Mouse (Mus musculus): ENCODE results near the gene Smoc1. TPM values are rescaled to one million over a fixed set of nuclear protein-coding genes. Genes with fewer than 3 reads are reported as not detected.

Smoc1 gene
- polyA plus RNA-seq, 1 experiment from 2014 or later, result 8.6 TPM

GRCm38 (mm10) chr12:81033389-81034041 is 6.9 kb downstream of the Smoc1 start:
- Histone ChIP-seq H3K4me3 (ENCODE audit: low read length) (no peak overlapping the region), H3K36me3 (ENCODE audit: control insufficient read depth, insufficient read depth) (no peaks in the 10 kb centered on the region), H3K9ac (ENCODE audit: low read length) (no peak overlapping the region), H3K27me3 (ENCODE audit: control insufficient read depth, insufficient read depth, low read length) (peaks cover 8% of the 10 kb centered on the region), H3K27ac (ENCODE audit: low read length) (no peak overlapping the region), H3K9me3 (replicated peaks; ENCODE audit: control insufficient read depth, low read length) (no peaks in the 10 kb centered on the region), H3K4me2 (ENCODE audit: low read depth, low read length) (no peak overlapping the region), H3K4me1 (ENCODE audit: control insufficient read depth, insufficient read depth, low read length) (no peaks in the 10 kb centered on the region)
- no peak for ATAC-seq (replicated peaks; ENCODE audit: extremely low read depth, insufficient read depth, low FRiP score)
- 74% methylated on average over 15 of the region's 15 CpGs for WGBS

- no peak overlapping the region for H3K9ac ChIP-seq (ENCODE audit: low read length)
- ATAC-seq (replicated peaks; ENCODE audit: extremely low read depth, insufficient read depth, low FRiP score), result no peak
- peaks cover 6% of the 10 kb centered on the region for H3K27me3 ChIP-seq (ENCODE audit: control insufficient read depth, insufficient read depth, low read length)
- WGBS, result 66% methylated on average over 4 of the region's 4 CpGs
- H3K4me3 ChIP-seq (ENCODE audit: low read length), result no peak overlapping the region
- no peaks in the 10 kb centered on the region for H3K4me1 ChIP-seq (ENCODE audit: control insufficient read depth, insufficient read depth, low read length)
- no peaks in the 10 kb centered on the region for H3K36me3 ChIP-seq (ENCODE audit: control insufficient read depth, insufficient read depth)
- no peak overlapping the region for H3K4me2 ChIP-seq (ENCODE audit: low read depth, low read length)
- H3K27ac ChIP-seq (ENCODE audit: low read length), result no peak overlapping the region
- H3K9me3 ChIP-seq (replicated peaks; ENCODE audit: control insufficient read depth, low read length), result no peaks in the 10 kb centered on the region
Observed at GRCm38 (mm10) chr12:81034042-81034417, 7.4 kb downstream of the Smoc1 start.

- H3K36me3 ChIP-seq (ENCODE audit: control insufficient read depth, insufficient read depth), result no peaks in the 10 kb centered on the region
- no peak overlapping the region for H3K4me2 ChIP-seq (ENCODE audit: low read depth, low read length)
- H3K27me3 ChIP-seq (ENCODE audit: control insufficient read depth, insufficient read depth, low read length), result peaks cover 3% of the 10 kb centered on the region
- H3K9ac ChIP-seq (ENCODE audit: low read length), result no peak overlapping the region
- no peak overlapping the region for H3K4me3 ChIP-seq (ENCODE audit: low read length)
- H3K27ac ChIP-seq (ENCODE audit: low read length), result no peak overlapping the region
- 87% methylated on average over 6 of the region's 6 CpGs for WGBS
- H3K4me1 ChIP-seq (ENCODE audit: control insufficient read depth, insufficient read depth, low read length), result no peaks in the 10 kb centered on the region
- no peaks in the 10 kb centered on the region for H3K9me3 ChIP-seq (replicated peaks; ENCODE audit: control insufficient read depth, low read length)
- ATAC-seq (replicated peaks; ENCODE audit: extremely low read depth, insufficient read depth, low FRiP score), result no peak
Observed at GRCm38 (mm10) chr12:81035850-81036249, 9.2 kb downstream of the Smoc1 start.

- Histone ChIP-seq H3K27ac (ENCODE audit: low read length) (no peak overlapping the region), H3K9ac (ENCODE audit: low read length) (no peak overlapping the region), H3K4me1 (ENCODE audit: control insufficient read depth, insufficient read depth, low read length) (no peaks in the 10 kb centered on the region), H3K27me3 (ENCODE audit: control insufficient read depth, insufficient read depth, low read length) (no peaks in the 10 kb centered on the region), H3K4me2 (ENCODE audit: low read depth, low read length) (no peak overlapping the region), H3K4me3 (ENCODE audit: low read length) (no peak overlapping the region), H3K9me3 (replicated peaks; ENCODE audit: control insufficient read depth, low read length) (no peaks in the 10 kb centered on the region), H3K36me3 (ENCODE audit: control insufficient read depth, insufficient read depth) (no peaks in the 10 kb centered on the region)
- no peak for ATAC-seq (replicated peaks; ENCODE audit: extremely low read depth, insufficient read depth, low FRiP score)
- 81% methylated on average over 11 of the region's 11 CpGs for WGBS
Observed at GRCm38 (mm10) chr12:81043616-81044015, 17.0 kb downstream of the Smoc1 start.

GRCm38 (mm10) chr12:81046926-81047325 is 20.3 kb downstream of the Smoc1 start:
- H3K4me1 ChIP-seq (ENCODE audit: control insufficient read depth, insufficient read depth, low read length), result no peaks in the 10 kb centered on the region
- H3K4me2 ChIP-seq (ENCODE audit: low read depth, low read length), result no peak overlapping the region
- WGBS, result 76% methylated on average over 5 of the region's 5 CpGs
- H3K27me3 ChIP-seq (ENCODE audit: control insufficient read depth, insufficient read depth, low read length), result no peaks in the 10 kb centered on the region
- no peak overlapping the region for H3K9ac ChIP-seq (ENCODE audit: low read length)
- no peak overlapping the region for H3K27ac ChIP-seq (ENCODE audit: low read length)
- H3K9me3 ChIP-seq (replicated peaks; ENCODE audit: control insufficient read depth, low read length), result no peaks in the 10 kb centered on the region
- no peaks in the 10 kb centered on the region for H3K36me3 ChIP-seq (ENCODE audit: control insufficient read depth, insufficient read depth)
- ATAC-seq (replicated peaks; ENCODE audit: extremely low read depth, insufficient read depth, low FRiP score), result no peak
- no peak overlapping the region for H3K4me3 ChIP-seq (ENCODE audit: low read length)

GRCm38 (mm10) chr12:81049661-81050060 is 23.1 kb downstream of the Smoc1 start:
- WGBS, result 92% methylated on average over 5 of the region's 5 CpGs
- Histone ChIP-seq H3K27ac (ENCODE audit: low read length) (no peak overlapping the region), H3K4me2 (ENCODE audit: low read depth, low read length) (no peak overlapping the region), H3K4me1 (ENCODE audit: control insufficient read depth, insufficient read depth, low read length) (no peaks in the 10 kb centered on the region), H3K4me3 (ENCODE audit: low read length) (no peak overlapping the region), H3K9me3 (replicated peaks; ENCODE audit: control insufficient read depth, low read length) (no peaks in the 10 kb centered on the region), H3K9ac (ENCODE audit: low read length) (no peak overlapping the region), H3K27me3 (ENCODE audit: control insufficient read depth, insufficient read depth, low read length) (no peaks in the 10 kb centered on the region), H3K36me3 (ENCODE audit: control insufficient read depth, insufficient read depth) (no peaks in the 10 kb centered on the region)
- ATAC-seq (replicated peaks; ENCODE audit: extremely low read depth, insufficient read depth, low FRiP score), result no peak

GRCm38 (mm10) chr12:81055000-81055705 is 28.5 kb downstream of the Smoc1 start:
- H3K4me3 ChIP-seq (ENCODE audit: low read length), result no peak overlapping the region
- no peaks in the 10 kb centered on the region for H3K36me3 ChIP-seq (ENCODE audit: control insufficient read depth, insufficient read depth)
- no peaks in the 10 kb centered on the region for H3K27me3 ChIP-seq (ENCODE audit: control insufficient read depth, insufficient read depth, low read length)
- 0 out of 2 replicates have a peak, but pooled peaks cover 2% of the 10 kb centered on the region for H3K4me1 ChIP-seq (ENCODE audit: control insufficient read depth, insufficient read depth, low read length)
- H3K4me2 ChIP-seq (ENCODE audit: low read depth, low read length), result no peak overlapping the region
- H3K27ac ChIP-seq (ENCODE audit: low read length), result no peak overlapping the region
- no peak for ATAC-seq (replicated peaks; ENCODE audit: extremely low read depth, insufficient read depth, low FRiP score)
- H3K9me3 ChIP-seq (replicated peaks; ENCODE audit: control insufficient read depth, low read length), result no peaks in the 10 kb centered on the region
- H3K9ac ChIP-seq (ENCODE audit: low read length), result no peak overlapping the region
- 71% methylated on average over 11 of the region's 11 CpGs for WGBS

GRCm38 (mm10) chr12:81055811-81056210 is 29.2 kb downstream of the Smoc1 start:
- ATAC-seq (replicated peaks; ENCODE audit: extremely low read depth, insufficient read depth, low FRiP score), result no peak
- Histone ChIP-seq H3K27me3 (ENCODE audit: control insufficient read depth, insufficient read depth, low read length) (no peaks in the 10 kb centered on the region), H3K4me1 (ENCODE audit: control insufficient read depth, insufficient read depth, low read length) (0 out of 2 replicates have a peak, but pooled peaks cover 2% of the 10 kb centered on the region), H3K9ac (ENCODE audit: low read length) (no peak overlapping the region), H3K4me3 (ENCODE audit: low read length) (no peak overlapping the region), H3K36me3 (ENCODE audit: control insufficient read depth, insufficient read depth) (no peaks in the 10 kb centered on the region), H3K27ac (ENCODE audit: low read length) (no peak overlapping the region), H3K4me2 (ENCODE audit: low read depth, low read length) (no peak overlapping the region), H3K9me3 (replicated peaks; ENCODE audit: control insufficient read depth, low read length) (no peaks in the 10 kb centered on the region)
- WGBS, result 55% methylated on average over 2 of the region's 2 CpGs

- Histone ChIP-seq H3K4me1 (ENCODE audit: control insufficient read depth, insufficient read depth, low read length) (0 out of 2 replicates have a peak, but pooled peaks cover 2% of the 10 kb centered on the region), H3K4me3 (ENCODE audit: low read length) (no peak overlapping the region), H3K4me2 (ENCODE audit: low read depth, low read length) (no peak overlapping the region), H3K27me3 (ENCODE audit: control insufficient read depth, insufficient read depth, low read length) (no peaks in the 10 kb centered on the region), H3K27ac (ENCODE audit: low read length) (no peak overlapping the region), H3K9me3 (replicated peaks; ENCODE audit: control insufficient read depth, low read length) (no peaks in the 10 kb centered on the region), H3K36me3 (ENCODE audit: control insufficient read depth, insufficient read depth) (no peaks in the 10 kb centered on the region), H3K9ac (ENCODE audit: low read length) (no peak overlapping the region)
- no peak for ATAC-seq (replicated peaks; ENCODE audit: extremely low read depth, insufficient read depth, low FRiP score)
- WGBS, result 65% methylated on average over 4 of the region's 4 CpGs
Observed at GRCm38 (mm10) chr12:81057619-81058018, 31.0 kb downstream of the Smoc1 start.
